Mouse (Mus musculus) G1E (cell line): ENCODE results near the gene Sgms1.

Experiments
- CTCF ChIP-seq: IDR thresholded peaks from 2 replicates; pipeline ENCODE4 v1.5.1; 2012; ENCODE audit warnings: low read depth, low read length, inconsistent platforms, mixed read lengths
- GATA1 ChIP-seq: IDR thresholded peaks from 2 replicates; pipeline ENCODE4 v1.6.1; 2012; ENCODE audit warnings: borderline replicate concordance, low read length, inconsistent platforms, mixed read lengths
- POLR2AphosphoS5 ChIP-seq: IDR thresholded peaks from 2 replicates; pipeline ENCODE4 v1.6.1; 2012; ENCODE audit warnings: low read depth, low read length, inconsistent platforms; ENCODE audit not compliant: insufficient replicate concordance
- TAL1 ChIP-seq: conservative IDR thresholded peaks from 2 replicates; pipeline ENCODE4 v1.6.1; 2012; ENCODE audit warnings: low read depth, low read length, inconsistent platforms, mixed read lengths

GRCm38 (mm10) chr19:32342436-32342835 is 47.1 kb downstream of the Sgms1 start:
- TF ChIP-seq CTCF, result no peak
- no peak for TF ChIP-seq GATA1
- TF ChIP-seq POLR2AphosphoS5, result no peak
- no peak for TF ChIP-seq TAL1
